Mouse (Mus musculus) small intestine, adult 2 months (tissue): ENCODE measurements at regions not wholly inside any gene's neighbourhood (a gene's known extent, or its start where the extent isn't known, plus 50 kb on each side); places are given as distances from the start of the nearest gene placed in this dataset.

Experiments used
- H3K27ac ChIP-seq: fragments of 200-500 bp; 2 replicates; pipeline ENCODE4 v1.5.1; 2012; ENCODE audit warnings: low read depth, low read length, control low read depth, inconsistent platforms; ENCODE audit not compliant: insufficient read depth
- H3K27me3 ChIP-seq: fragments of 200-500 bp; 2 replicates; pipeline ENCODE4 v1.6.1; 2012; ENCODE audit warnings: mild to moderate bottlenecking, moderate library complexity, low read length, inconsistent platforms; ENCODE audit not compliant: control insufficient read depth, insufficient read depth
- H3K36me3 ChIP-seq: fragments of 200-500 bp; 2 replicates; pipeline ENCODE4 v1.6.1; 2012; ENCODE audit warnings: mild to moderate bottlenecking, low read length, control low read depth, inconsistent platforms; ENCODE audit not compliant: control insufficient read depth, insufficient read depth
- H3K4me1 ChIP-seq: fragments of 200-500 bp; 2 replicates; pipeline ENCODE4 v1.6.1; 2012; ENCODE audit warnings: low read length, inconsistent platforms, mixed read lengths; ENCODE audit not compliant: control insufficient read depth, insufficient read depth, insufficient read length
- H3K4me3 ChIP-seq: fragments of 200-500 bp; 2 replicates; pipeline ENCODE4 v1.5.1; 2012; ENCODE audit warnings: low read depth, mild to moderate bottlenecking, control low read depth, inconsistent platforms, low read length, moderate library complexity
- CTCF ChIP-seq: fragments of 200-500 bp; IDR thresholded peaks from 2 replicates; pipeline ENCODE4 v1.5.1; 2012; ENCODE audit warnings: low read depth, mild to moderate bottlenecking, control low read depth, inconsistent platforms, low read length, moderate library complexity, mixed read lengths; ENCODE audit not compliant: insufficient replicate concordance, insufficient read length; ENCODE audit errors: extremely low read depth
- POLR2A ChIP-seq: fragments of 200-500 bp; IDR thresholded peaks from 2 replicates; pipeline ENCODE4 v1.6.1; 2012; ENCODE audit warnings: low read depth, mild to moderate bottlenecking, control low read depth, inconsistent platforms, low read length, moderate library complexity
- WGBS: fragments of 180-500 bp; shearing (Covaris S2); methylation state at CpG from one replicate; pipeline ENCODE4 v1.1.7; 2018; 5-methylcytosine and 5-hydroxymethylcytosine counted together

DNA sequence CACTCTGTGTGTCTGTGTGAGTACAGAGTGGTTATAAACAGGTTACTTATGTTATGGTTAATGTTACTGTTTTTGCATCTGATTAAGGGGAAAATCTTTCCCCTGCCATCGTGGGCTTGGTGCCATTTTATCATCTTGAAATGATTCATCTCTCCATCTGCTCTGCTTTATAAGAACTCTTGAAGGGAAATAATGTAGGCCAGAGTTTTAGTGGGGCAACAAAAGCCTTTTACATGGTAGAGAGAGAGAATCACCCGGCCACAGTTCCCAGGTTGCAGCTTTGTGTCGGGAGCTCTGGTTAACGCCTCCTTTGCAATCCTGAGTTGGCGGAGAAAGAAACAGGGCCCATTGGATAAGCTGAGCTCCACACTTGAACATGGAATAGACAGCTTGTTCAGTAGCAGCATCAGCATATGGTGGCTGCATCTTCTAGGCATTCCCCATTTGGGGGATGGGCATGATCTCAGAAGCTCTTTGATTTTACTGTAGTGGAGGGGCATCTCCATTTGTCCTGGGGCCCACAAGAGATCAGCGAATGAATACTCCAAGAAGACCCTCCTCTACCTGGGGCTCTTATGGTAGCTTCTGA lies 230.0 kb upstream of the Gm15217 start:
- peaks cover 3% of the 10 kb centered on the region; the same call in 1 of the 2 replicates for H3K4me1 ChIP-seq
- WGBS = 82% methylated on average over 6 of the region's 6 CpGs

DNA sequence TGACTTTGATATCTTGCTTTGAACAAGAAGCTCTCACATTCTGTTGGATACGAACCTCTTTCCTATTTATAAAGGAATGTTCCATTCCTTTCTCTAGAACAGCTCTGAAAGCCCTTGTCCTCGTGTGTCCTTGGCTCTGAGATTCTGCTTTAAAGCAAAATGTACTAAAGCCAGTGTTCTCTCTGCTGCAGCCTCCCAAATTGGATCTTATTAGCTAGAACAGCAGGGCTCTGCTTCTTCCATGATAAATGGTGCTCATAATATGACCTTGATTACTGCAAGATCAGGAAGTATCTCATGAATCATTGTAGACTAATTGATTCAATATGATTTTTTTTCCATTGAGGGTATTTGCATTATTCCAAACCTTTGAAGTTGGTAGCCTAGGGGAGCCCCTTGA lies 220.5 kb upstream of the Gm15217 start:
- no peaks in the 10 kb centered on the region for H3K4me1 ChIP-seq
- no peaks in the 10 kb centered on the region for H3K36me3 ChIP-seq
- 53% methylated on average over 2 of the region's 2 CpGs for WGBS
- H3K4me3 ChIP-seq = no peak overlapping the region
- H3K27ac ChIP-seq = no peak overlapping the region
- H3K27me3 ChIP-seq = no peaks in the 10 kb centered on the region
- no peak for TF ChIP-seq POLR2A

More for the DNA sequence above, 230.0 kb upstream of the Gm15217 start:
- no peaks in the 10 kb centered on the region for H3K36me3 ChIP-seq
- no peaks in the 10 kb centered on the region for H3K27me3 ChIP-seq
- no peak overlapping the region for H3K4me3 ChIP-seq
- no peak overlapping the region for H3K27ac ChIP-seq
- TF ChIP-seq POLR2A (no peak), CTCF (no peak)

DNA sequence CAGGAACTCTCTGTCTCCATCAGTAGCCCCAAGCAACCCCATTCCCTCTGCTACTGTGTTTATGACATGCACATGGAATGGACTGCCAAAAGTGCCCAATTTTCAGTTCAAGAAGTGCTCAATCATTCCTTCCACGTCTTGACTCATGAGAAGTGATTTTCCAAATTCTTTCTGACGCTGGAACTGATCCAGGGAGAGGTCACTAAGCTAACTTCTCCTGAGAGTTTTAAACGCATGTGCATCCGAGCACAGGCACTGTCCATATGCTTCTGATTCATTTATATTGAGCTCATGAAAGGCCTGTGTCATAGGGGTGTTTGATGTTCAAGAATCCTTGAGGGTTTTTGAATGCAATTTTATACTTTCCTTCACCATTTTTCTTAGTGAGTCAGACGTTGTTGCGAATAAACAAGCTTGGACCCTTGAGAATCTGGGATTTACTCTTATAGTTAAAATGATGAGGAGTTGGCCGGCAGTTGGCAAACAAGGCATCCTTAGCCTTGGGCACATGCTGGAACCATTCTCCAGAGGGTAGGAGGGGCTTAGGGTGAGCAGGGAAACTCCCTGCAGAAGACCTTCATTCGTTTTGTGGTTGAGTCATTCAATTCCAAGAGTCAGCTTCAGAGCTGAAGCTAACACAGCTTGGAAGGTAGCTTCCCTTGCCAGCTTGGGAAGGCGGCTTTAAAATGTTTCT lies 206.9 kb upstream of the Gm15217 start:
- 69% methylated on average over 9 of the region's 9 CpGs for WGBS
- no peaks in the 10 kb centered on the region for H3K36me3 ChIP-seq

GRCm38 (mm10) chr14:46172875-46173324 lies 206.3 kb upstream of the Gm15217 start:
- 48% methylated on average over 6 of the region's 6 CpGs for WGBS

More for the DNA sequence above, 206.9 kb upstream of the Gm15217 start:
- H3K4me1 ChIP-seq = no peaks in the 10 kb centered on the region
- no peak overlapping the region for H3K27ac ChIP-seq
- H3K27me3 ChIP-seq = no peaks in the 10 kb centered on the region
- TF ChIP-seq CTCF = no peak
- TF ChIP-seq POLR2A = no peak
- H3K4me3 ChIP-seq = no peak overlapping the region

DNA sequence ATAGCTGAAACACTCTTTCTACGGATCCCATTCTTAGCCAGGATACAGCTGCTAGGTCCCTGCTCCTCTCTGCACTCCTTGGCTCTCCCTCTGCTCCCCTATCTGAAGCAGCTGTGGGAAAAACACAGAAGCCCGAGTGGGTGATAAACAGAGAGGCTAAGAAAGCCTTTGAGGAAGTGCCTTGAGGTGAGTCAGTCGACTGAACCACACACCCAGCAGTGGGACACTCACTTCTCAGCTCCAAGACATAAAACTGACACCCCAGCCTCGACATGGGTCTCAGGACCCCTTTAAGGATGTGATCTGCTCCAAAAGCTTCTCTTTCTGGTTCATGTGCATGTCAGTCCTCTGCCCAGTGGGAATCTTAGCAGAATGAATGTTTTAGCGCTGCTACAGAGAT lies 204.8 kb upstream of the Gm15217 start:
- no peaks in the 10 kb centered on the region for H3K4me1 ChIP-seq
- whole genome bisulfite sequencing = 48% methylated on average over 5 of the region's 5 CpGs
- TF ChIP-seq CTCF (no peak), POLR2A (no peak)
- no peaks in the 10 kb centered on the region for H3K27me3 ChIP-seq
- H3K27ac ChIP-seq = no peak overlapping the region
- no peaks in the 10 kb centered on the region for H3K36me3 ChIP-seq
- no peak overlapping the region for H3K4me3 ChIP-seq

More at GRCm38 (mm10) chr14:46172875-46173324, 206.3 kb upstream of the Gm15217 start:
- no peaks in the 10 kb centered on the region for H3K27me3 ChIP-seq
- no peaks in the 10 kb centered on the region for H3K4me1 ChIP-seq
- no peaks in the 10 kb centered on the region for H3K36me3 ChIP-seq
- TF ChIP-seq POLR2A = no peak
- no peak for TF ChIP-seq CTCF
- no peak overlapping the region for H3K27ac ChIP-seq
- no peak overlapping the region for H3K4me3 ChIP-seq

- no peak overlapping the region for H3K4me3 ChIP-seq
- H3K27me3 ChIP-seq = no peaks in the 10 kb centered on the region
- WGBS = 76% methylated on average over 15 of the region's 15 CpGs
- H3K27ac ChIP-seq = no peak overlapping the region
- H3K36me3 ChIP-seq = no peaks in the 10 kb centered on the region
- no peak for TF ChIP-seq POLR2A
- no peaks in the 10 kb centered on the region for H3K4me1 ChIP-seq
Measured at GRCm38 (mm10) chr14:46175291-46176216, 203.7 kb upstream of the Gm15217 start.

DNA sequence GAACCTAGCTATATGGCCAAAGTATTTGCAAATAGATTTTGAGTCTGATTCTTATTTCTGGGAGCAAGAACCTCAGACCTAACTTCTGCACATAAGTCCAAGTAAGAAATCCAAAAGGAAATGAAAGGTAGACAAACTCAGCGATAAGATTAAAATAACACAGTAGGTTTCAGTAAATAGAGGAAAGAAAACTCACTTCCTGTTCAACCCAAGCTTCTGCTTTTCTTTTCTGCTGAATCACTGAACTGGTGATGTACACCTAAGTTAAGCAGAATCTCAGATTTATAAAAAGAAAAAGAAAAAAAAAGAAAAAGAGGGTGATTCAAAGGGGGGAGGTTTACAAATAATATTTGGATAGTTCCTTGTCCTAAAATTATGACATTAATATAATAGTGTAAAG lies 200.2 kb upstream of the Gm15217 start:
- Histone ChIP-seq H3K27me3 (no peaks in the 10 kb centered on the region), H3K4me1 (no peaks in the 10 kb centered on the region), H3K4me3 (no peak overlapping the region), H3K36me3 (no peaks in the 10 kb centered on the region), H3K27ac (no peak overlapping the region)
- 62% methylated on average over 1 of the region's 1 CpGs for WGBS
- no peak for TF ChIP-seq CTCF
- no peak for TF ChIP-seq POLR2A
